Mouse (Mus musculus): ENCODE measurements around the gene Arhgap9. TPM values are rescaled to one million over a fixed set of nuclear protein-coding genes. Genes with fewer than 3 reads are reported as not detected.

Arhgap9 gene
- polyA plus RNA-seq, 1 experiment from 2014 or later: 5.1 TPM

GRCm38 (mm10) chr10:127353909-127354895, 32.4 kb downstream of the Arhgap9 start, which contains the start of gene Inhbe:
Inhbe (minus strand) TSS chr10:127354411.
- H3K36me3 ChIP-seq: no peaks in the 10 kb centered on the region
- no peaks in the 10 kb centered on the region for H3K9me3 ChIP-seq
- no peak for ATAC-seq (ENCODE audit: insufficient number of reproducible peaks, low FRiP score, low TSS enrichment, low read depth)
- peaks cover 7% of the 10 kb centered on the region for H3K4me1 ChIP-seq
- no peak within 1 kb of the TSS for H3K27ac ChIP-seq
- WGBS: 83% methylated on average over 18 of the region's 18 CpGs
- H3K4me2 ChIP-seq: no peak within 1 kb of the TSS
- no peak within 1 kb of the TSS for H3K4me3 ChIP-seq
- H3K27me3 ChIP-seq: no peaks in the 10 kb centered on the region
- no peak within 1 kb of the TSS for H3K9ac ChIP-seq

GRCm38 (mm10) chr10:127355336-127355735, 33.6 kb downstream of the Arhgap9 start:
- Histone ChIP-seq H3K9me3 (no peaks in the 10 kb centered on the region), H3K4me2 (no peak overlapping the region), H3K4me3 (no peak overlapping the region), H3K27ac (no peak overlapping the region), H3K27me3 (no peaks in the 10 kb centered on the region), H3K36me3 (no peaks in the 10 kb centered on the region), H3K4me1 (peaks cover 7% of the 10 kb centered on the region), H3K9ac (no peak overlapping the region)
- WGBS: 74% methylated on average over 10 of the region's 10 CpGs
- ATAC-seq (ENCODE audit: insufficient number of reproducible peaks, low FRiP score, low TSS enrichment, low read depth): no peak

GRCm38 (mm10) chr10:127360714-127361113, 39.0 kb downstream of the Arhgap9 start:
- H3K4me2 ChIP-seq: no peak overlapping the region
- ATAC-seq (ENCODE audit: insufficient number of reproducible peaks, low FRiP score, low TSS enrichment, low read depth): no peak

GRCm38 (mm10) chr10:127367116-127367515, 45.4 kb downstream of the Arhgap9 start:
- H3K9ac ChIP-seq: no peak overlapping the region
- no peak overlapping the region for H3K27ac ChIP-seq
- no peak overlapping the region for H3K4me3 ChIP-seq
- no peaks in the 10 kb centered on the region for H3K27me3 ChIP-seq
- H3K36me3 ChIP-seq: no peaks in the 10 kb centered on the region
- H3K4me1 ChIP-seq: no peaks in the 10 kb centered on the region
- WGBS: 80% methylated on average over 5 of the region's 5 CpGs
- no peaks in the 10 kb centered on the region for H3K9me3 ChIP-seq
- ATAC-seq (ENCODE audit: insufficient number of reproducible peaks, low FRiP score, low TSS enrichment, low read depth): no peak
- H3K4me2 ChIP-seq: no peak overlapping the region

More at GRCm38 (mm10) chr10:127360714-127361113, 39.0 kb downstream of the Arhgap9 start:
- Histone ChIP-seq H3K9ac (no peak overlapping the region), H3K27ac (no peak overlapping the region), H3K4me3 (no peak overlapping the region), H3K36me3 (no peaks in the 10 kb centered on the region), H3K9me3 (no peaks in the 10 kb centered on the region), H3K4me1 (no peaks in the 10 kb centered on the region), H3K27me3 (no peaks in the 10 kb centered on the region)
- 76% methylated on average over 3 of the region's 3 CpGs for WGBS

GRCm38 (mm10) chr10:127368273-127368672, 46.5 kb downstream of the Arhgap9 start:
- ATAC-seq (ENCODE audit: insufficient number of reproducible peaks, low FRiP score, low TSS enrichment, low read depth): no peak
- 86% methylated on average over 2 of the region's 2 CpGs for WGBS

GRCm38 (mm10) chr10:127369834-127370820, 48.4 kb downstream of the Arhgap9 start, which contains the start of gene Inhbc:
Inhbc (minus strand) TSS chr10:127370431.
- H3K4me2 ChIP-seq: no peak within 1 kb of the TSS
- 77% methylated on average over 22 of the region's 22 CpGs for WGBS
- no peak for ATAC-seq (ENCODE audit: insufficient number of reproducible peaks, low FRiP score, low TSS enrichment, low read depth)
- no peaks in the 10 kb centered on the region for H3K27me3 ChIP-seq
- H3K9ac ChIP-seq: no peak within 1 kb of the TSS
- no peaks in the 10 kb centered on the region for H3K4me1 ChIP-seq
- no peak within 1 kb of the TSS for H3K4me3 ChIP-seq
- no peaks in the 10 kb centered on the region for H3K9me3 ChIP-seq
- H3K27ac ChIP-seq: no peak within 1 kb of the TSS
- H3K36me3 ChIP-seq: no peaks in the 10 kb centered on the region

More at GRCm38 (mm10) chr10:127368273-127368672, 46.5 kb downstream of the Arhgap9 start:
- no peak overlapping the region for H3K4me2 ChIP-seq
- H3K36me3 ChIP-seq: no peaks in the 10 kb centered on the region
- H3K4me1 ChIP-seq: no peaks in the 10 kb centered on the region
- no peaks in the 10 kb centered on the region for H3K27me3 ChIP-seq
- H3K27ac ChIP-seq: no peak overlapping the region
- H3K4me3 ChIP-seq: no peak overlapping the region
- H3K9ac ChIP-seq: no peak overlapping the region
- H3K9me3 ChIP-seq: no peaks in the 10 kb centered on the region

GRCm38 (mm10) chr10:127371023-127371422, 49.3 kb downstream of the Arhgap9 start:
- H3K27me3 ChIP-seq: no peaks in the 10 kb centered on the region
- no peak overlapping the region for H3K4me2 ChIP-seq
- no peak for ATAC-seq (ENCODE audit: insufficient number of reproducible peaks, low FRiP score, low TSS enrichment, low read depth)
- no peaks in the 10 kb centered on the region for H3K9me3 ChIP-seq
- H3K4me3 ChIP-seq: no peak overlapping the region
- 62% methylated on average over 2 of the region's 2 CpGs for WGBS
- no peak overlapping the region for H3K27ac ChIP-seq
- H3K36me3 ChIP-seq: no peaks in the 10 kb centered on the region
- H3K9ac ChIP-seq: no peak overlapping the region
- H3K4me1 ChIP-seq: no peaks in the 10 kb centered on the region

- 65% methylated on average over 3 of the region's 3 CpGs for WGBS
- H3K4me3 ChIP-seq: no peak overlapping the region
- ATAC-seq (ENCODE audit: insufficient number of reproducible peaks, low FRiP score, low TSS enrichment, low read depth): no peak
- H3K27me3 ChIP-seq: no peaks in the 10 kb centered on the region
- no peak overlapping the region for H3K9ac ChIP-seq
- no peak overlapping the region for H3K4me2 ChIP-seq
- no peaks in the 10 kb centered on the region for H3K36me3 ChIP-seq
- H3K27ac ChIP-seq: no peak overlapping the region
- no peaks in the 10 kb centered on the region for H3K9me3 ChIP-seq
- H3K4me1 ChIP-seq: peaks cover 11% of the 10 kb centered on the region
Observed at GRCm38 (mm10) chr10:127377700-127378099, 55.9 kb downstream of the Arhgap9 start.

Other genes starting within 250 kb of the Arhgap9 start
- gene Agap2, start 246.7 kb upstream of the Arhgap9 start, polyA plus RNA-seq (2015; fragmentation: Nextera tagmentation; extraction: Ambion mirVana): 0.10 and 0.72 TPM in 2 replicates
- gene Os9, start 200.8 kb upstream of the Arhgap9 start, polyA plus RNA-seq (2015; fragmentation: Nextera tagmentation; extraction: Ambion mirVana): 103 and 110 TPM in 2 replicates
- 12.3 and 12.4 TPM in 2 replicates for gene B4galnt1, start 156.7 kb upstream of the Arhgap9 start, polyA plus RNA-seq (2015; fragmentation: Nextera tagmentation; extraction: Ambion mirVana)
- gene Slc26a10, start 141.3 kb upstream of the Arhgap9 start, polyA plus RNA-seq (2015; fragmentation: Nextera tagmentation; extraction: Ambion mirVana): 1.2 and 1.7 TPM in 2 replicates
- gene Arhgef25, start 131.9 kb upstream of the Arhgap9 start, polyA plus RNA-seq (2015; fragmentation: Nextera tagmentation; extraction: Ambion mirVana): 115 and 118 TPM in 2 replicates
- 140 and 144 TPM in 2 replicates for gene Dtx3, start 126.2 kb upstream of the Arhgap9 start, polyA plus RNA-seq (2015; fragmentation: Nextera tagmentation; extraction: Ambion mirVana)
- gene Pip4k2c, start 110.4 kb upstream of the Arhgap9 start, polyA plus RNA-seq (2015; fragmentation: Nextera tagmentation; extraction: Ambion mirVana): 27.8 and 29.8 TPM in 2 replicates
- gene Kif5a, start 58.6 kb upstream of the Arhgap9 start, polyA plus RNA-seq (2015; fragmentation: Nextera tagmentation; extraction: Ambion mirVana): 2.5 TPM in 2 replicates
- gene Dctn2, start 55.6 kb upstream of the Arhgap9 start, polyA plus RNA-seq (2015; fragmentation: Nextera tagmentation; extraction: Ambion mirVana): 185 and 190 TPM in 2 replicates
- 14.1 and 16.2 TPM in 2 replicates for gene Mbd6, start 32.9 kb upstream of the Arhgap9 start, polyA plus RNA-seq (2015; fragmentation: Nextera tagmentation; extraction: Ambion mirVana)
- 105 and 111 TPM in 2 replicates for gene Mars, start 10.2 kb upstream of the Arhgap9 start, polyA plus RNA-seq (2015; fragmentation: Nextera tagmentation; extraction: Ambion mirVana)
- 13.4 and 13.7 TPM in 2 replicates for gene Gli1, start 20.0 kb downstream of the Arhgap9 start, polyA plus RNA-seq (2015; fragmentation: Nextera tagmentation; extraction: Ambion mirVana)
- 0.03 TPM in 1 of 2 replicates, not detected in the other for gene Inhbe, start 32.4 kb downstream of the Arhgap9 start, polyA plus RNA-seq (2015; fragmentation: Nextera tagmentation; extraction: Ambion mirVana)
- not detected in 2 replicates for gene Inhbc, start 48.5 kb downstream of the Arhgap9 start, polyA plus RNA-seq (2015; fragmentation: Nextera tagmentation; extraction: Ambion mirVana)
- gene R3hdm2, start 58.4 kb downstream of the Arhgap9 start, polyA plus RNA-seq (2015; fragmentation: Nextera tagmentation; extraction: Ambion mirVana): 33.1 and 34.9 TPM in 2 replicates
- 17.2 and 38.7 TPM in 2 replicates for gene Stac3, start 179.7 kb downstream of the Arhgap9 start, polyA plus RNA-seq (2015; fragmentation: Nextera tagmentation; extraction: Ambion mirVana)
- gene Ndufa4l2, start 193.0 kb downstream of the Arhgap9 start, polyA plus RNA-seq (2015; fragmentation: Nextera tagmentation; extraction: Ambion mirVana): 328 and 370 TPM in 2 replicates
- 112 and 122 TPM in 2 replicates for gene Shmt2, start 200.5 kb downstream of the Arhgap9 start, polyA plus RNA-seq (2015; fragmentation: Nextera tagmentation; extraction: Ambion mirVana)
- 21.7 and 25.1 TPM in 2 replicates for gene Nxph4, start 212.6 kb downstream of the Arhgap9 start, polyA plus RNA-seq (2015; fragmentation: Nextera tagmentation; extraction: Ambion mirVana)